Mouse (Mus musculus) heart, postnatal 14 days (tissue): Measurements from ENCODE around the gene Tenm2. TPM values are rescaled to one million over a fixed set of nuclear protein-coding genes. Genes with fewer than 3 reads are reported as not detected.

Experiments
- DNase-seq, 2 experiments: peaks; one replicate each; pipeline ENCODE4 v3.0.0; 2021 to 2022
- intact Hi-C: fragments of 180-260 bp; cut with DNase I; formaldehyde crosslinking; loops from one replicate; pipeline ENCODE4 v1.15.1; 2025
- long read RNA-seq, 2 experiments: library from polyadenylated mRNA; stranded (forward); transcript quantifications; one replicate each; pipeline ENCODE4 v2.0.0; 2021
- total RNA-seq, 2 experiments: library from RNA; stranded (reverse); gene quantifications; 2 replicates each; pipeline ENCODE4 v1.2.3; 2021

Gene Tenm2
- total RNA-seq = under 1 TPM; 0.02 to 0.19 TPM
- long read RNA-seq, experiment 1 = 0 reads
- long read RNA-seq, experiment 2 = 0 reads

DNA sequence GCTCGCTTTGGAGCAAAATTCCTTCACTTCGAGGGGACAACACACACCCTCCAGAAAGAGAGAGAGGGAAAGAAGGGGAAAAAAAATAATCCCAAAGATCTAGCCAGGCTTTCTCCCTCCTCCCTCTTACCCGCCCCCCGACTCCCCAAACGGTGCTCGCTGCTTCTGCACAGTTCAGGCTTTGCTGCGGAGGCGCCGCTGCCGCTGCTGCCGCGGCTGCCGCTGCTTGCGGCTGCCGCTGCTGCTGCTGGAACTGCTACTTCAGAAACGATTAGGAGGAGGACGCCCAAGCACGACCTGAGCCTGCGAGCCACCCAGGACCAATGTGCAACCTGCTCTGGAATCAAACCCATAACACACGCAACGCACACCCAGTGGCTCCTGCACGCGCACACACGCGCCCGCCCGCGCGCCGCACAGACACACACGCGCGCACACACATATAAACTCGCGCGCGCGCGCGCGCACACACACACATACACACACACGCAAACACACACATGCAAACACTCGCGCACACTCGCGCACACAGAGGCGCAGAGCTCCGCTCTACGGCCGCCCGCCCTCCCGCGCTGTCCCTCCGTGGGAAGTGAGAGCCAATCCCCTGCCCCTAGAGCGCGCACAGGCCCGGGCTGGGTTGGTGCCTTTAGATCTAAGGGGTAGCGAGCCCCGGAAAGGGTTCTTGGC lies at the start of gene Tenm2:
Tenm2 (minus strand) TSS at position 51 of the 687 bp plus-strand sequence.
- DNase-seq = peak; percentile 8
- intact Hi-C loops = no loop called here

DNA sequence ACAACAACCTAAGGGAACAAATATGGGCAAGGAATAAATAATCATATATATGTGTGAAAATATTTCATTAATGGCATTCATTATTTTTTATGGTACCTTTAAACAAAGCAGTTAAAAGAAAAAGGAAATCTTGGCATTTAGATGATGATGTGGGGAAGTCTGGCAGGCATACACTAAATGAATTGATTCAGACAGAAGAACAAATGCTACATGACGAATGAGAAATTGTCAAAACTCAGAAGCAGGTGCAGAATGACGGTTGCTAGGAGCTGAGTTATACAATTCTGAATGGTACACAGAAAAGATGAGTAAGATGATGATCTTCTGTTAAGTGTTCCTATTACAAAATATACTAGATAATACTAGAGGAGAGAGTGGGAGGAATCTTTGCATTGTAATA lies 49.4 kb upstream of the Tenm2 start:
- DNase-seq = no peak
- intact Hi-C loops = no loop called here

DNA sequence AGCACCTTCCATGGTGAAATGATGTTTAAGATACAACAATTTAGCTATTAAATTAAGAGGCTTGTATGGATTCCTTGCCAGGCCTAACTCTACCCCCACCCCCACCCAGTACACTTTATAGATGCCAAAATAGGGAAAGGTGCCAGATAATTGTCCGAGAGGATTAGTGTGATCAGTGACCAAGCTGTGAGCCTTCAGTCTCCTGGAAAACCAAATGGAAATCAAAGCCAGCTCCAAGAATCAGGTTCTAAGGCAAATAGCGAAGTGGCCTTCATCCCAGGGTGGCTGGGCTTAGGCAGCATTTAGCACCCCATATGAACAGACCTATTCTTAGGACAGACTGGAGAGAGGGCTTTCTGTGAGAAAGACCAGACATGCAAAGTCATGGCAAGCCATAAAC lies 13.0 kb upstream of the Tenm2 start:
- no peak for DNase-seq
- intact Hi-C loops = no loop called here

GRCm38 (mm10) chr11:37237096-37237725 lies 1.4 kb upstream of the Tenm2 start:
- intact Hi-C loops = no loop called here

DNA sequence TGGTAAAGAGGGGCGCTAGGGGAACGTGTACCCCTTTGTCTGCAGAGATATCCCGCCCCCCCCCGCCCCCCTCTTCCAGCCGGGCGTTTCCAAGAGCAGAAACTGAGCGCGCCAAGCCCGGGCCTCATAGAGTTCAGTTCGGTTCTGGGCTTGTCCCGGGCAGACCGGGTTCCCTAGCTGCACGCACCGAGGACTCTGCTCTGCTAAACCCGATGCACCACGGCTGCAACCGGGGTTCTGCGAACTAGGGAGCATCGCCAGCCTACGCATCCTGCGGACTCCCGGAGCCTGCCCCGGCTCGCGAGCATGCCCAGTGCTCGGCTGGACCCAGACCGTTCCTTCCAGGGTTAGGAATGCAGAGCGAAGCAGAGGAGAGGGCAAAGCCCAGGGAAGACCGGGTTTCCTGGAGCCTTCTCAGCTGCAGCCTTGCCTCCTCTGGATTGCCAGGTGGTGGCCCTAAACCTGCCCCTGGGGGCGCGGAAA lies 878 bp upstream of the Tenm2 start:
- peak; percentile 4 to 5 for DNase-seq
- intact Hi-C loops = no loop called here

More at GRCm38 (mm10) chr11:37237096-37237725, 1.4 kb upstream of the Tenm2 start:
- DNase-seq = no peak

GRCm38 (mm10) chr11:37235021-37235795 lies 556 bp downstream of the Tenm2 start:
- DNase-seq = no peak
- intact Hi-C loops = no loop called here

GRCm38 (mm10) chr11:37227404-37227803 lies 8.4 kb downstream of the Tenm2 start:
- DNase-seq = no peak
- intact Hi-C loops = no loop called here

DNA sequence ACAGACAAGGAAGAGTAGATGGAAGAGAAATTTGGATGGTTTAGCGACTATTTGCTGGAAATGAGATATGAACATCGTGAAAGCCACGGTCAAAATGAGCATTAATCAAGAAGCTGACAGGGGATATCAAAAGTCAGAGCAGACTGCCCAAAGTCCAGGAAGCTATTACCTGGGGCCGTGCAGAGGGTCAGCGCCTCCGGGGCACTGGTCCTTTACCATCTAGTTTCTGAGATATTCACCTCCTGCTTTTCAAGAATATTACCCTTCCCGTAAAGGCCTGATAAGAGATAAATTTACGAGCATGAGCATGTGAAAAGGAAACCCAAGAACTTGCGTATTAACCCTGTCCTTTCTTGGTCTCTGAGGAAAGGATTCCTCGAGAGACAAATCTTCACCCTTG lies 8.8 kb downstream of the Tenm2 start:
- intact Hi-C loops = no loop called here
- DNase-seq = no peak

- intact Hi-C loops = no loop called here
- no peak for DNase-seq
These were observed 13.0 kb downstream of the Tenm2 start for GRCm38 (mm10) chr11:37222737-37223136.

- DNase-seq = no peak
- intact Hi-C loops = no loop called here
These were observed 13.7 kb downstream of the Tenm2 start for GRCm38 (mm10) chr11:37222056-37222455.

GRCm38 (mm10) chr11:37220921-37221320 lies 14.8 kb downstream of the Tenm2 start:
- no peak for DNase-seq
- intact Hi-C loops = no loop called here

DNA sequence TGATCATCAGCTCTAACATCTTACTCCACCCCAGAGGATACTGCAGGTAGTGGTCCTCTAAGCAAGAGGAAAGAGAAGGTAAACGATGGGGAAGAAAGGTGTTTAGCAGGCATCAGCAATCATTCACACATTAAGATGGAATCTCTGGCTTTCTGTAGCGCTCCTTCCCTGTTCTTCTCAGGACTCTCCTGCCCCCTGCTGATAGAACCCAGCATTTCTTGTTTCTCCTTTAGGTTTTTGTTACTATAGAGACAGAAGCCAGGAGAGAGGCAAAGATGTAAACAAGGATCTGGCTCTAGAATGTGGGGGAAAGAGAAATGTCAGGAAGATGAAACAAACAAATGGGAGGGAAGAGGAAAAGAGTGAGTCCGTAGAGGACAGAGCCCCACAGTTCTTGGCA lies 49.6 kb downstream of the Tenm2 start:
- intact Hi-C loops = loop anchor here (5.0 kb wide), 1 partner anchor 1139 kb away; no protein-coding TSS in a partner anchor

DNA sequence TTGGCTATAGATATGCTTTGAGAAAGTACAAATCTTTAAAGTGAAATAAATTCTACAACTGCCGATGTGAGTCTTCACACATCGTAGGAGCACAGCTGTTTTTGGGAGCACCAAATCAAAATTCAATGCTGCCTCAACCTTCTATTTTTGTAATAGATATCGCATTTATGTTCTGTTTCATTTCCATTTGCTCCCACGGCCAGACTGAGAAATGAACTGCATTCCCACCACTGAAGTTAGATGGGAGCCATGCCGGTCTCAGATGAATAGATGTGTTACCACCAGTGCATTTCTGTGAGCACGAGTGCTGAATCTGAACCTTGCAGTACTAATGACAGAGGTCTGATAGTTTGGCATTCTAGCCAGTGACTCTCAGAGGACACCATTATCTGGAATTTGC lies 58.3 kb downstream of the Tenm2 start:
- no peak for DNase-seq
- intact Hi-C loops = no loop called here

More for the DNA sequence above, 49.6 kb downstream of the Tenm2 start:
- peak; percentile 42 to 69 for DNase-seq

GRCm38 (mm10) chr11:37153933-37154880 lies 81.6 kb downstream of the Tenm2 start:
- DNase-seq = no peak
- intact Hi-C loops = no loop called here

DNA sequence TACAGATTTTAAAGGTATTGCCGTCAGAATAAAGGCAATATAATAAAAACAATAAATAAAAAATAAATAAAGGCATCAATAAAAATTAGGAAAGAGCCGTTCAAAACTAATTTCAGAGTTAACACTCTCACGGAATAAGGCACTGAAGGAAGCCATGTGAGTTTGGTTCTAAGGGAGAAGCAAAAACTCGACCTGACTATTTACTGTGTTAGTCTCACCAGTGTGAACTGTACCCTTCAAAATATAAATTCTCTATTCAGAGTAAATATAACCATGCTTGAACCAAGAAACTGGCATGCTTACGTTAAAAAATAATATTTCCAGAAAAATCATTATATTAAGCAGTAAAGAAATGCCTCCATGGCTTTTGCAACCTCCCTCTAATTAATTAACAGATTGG lies 82.4 kb downstream of the Tenm2 start:
- DNase-seq = no peak
- intact Hi-C loops = no loop called here

GRCm38 (mm10) chr11:37150011-37150410 lies 85.8 kb downstream of the Tenm2 start:
- no peak for DNase-seq
- intact Hi-C loops = no loop called here

- peak in 1 of 2 experiments; percentile 24 for DNase-seq
- intact Hi-C loops = no loop called here
These were observed 91.8 kb downstream of the Tenm2 start for GRCm38 (mm10) chr11:37143996-37144395.

GRCm38 (mm10) chr11:37143478-37143877 lies 92.3 kb downstream of the Tenm2 start:
- intact Hi-C loops = no loop called here
- no peak for DNase-seq

GRCm38 (mm10) chr11:37128893-37129292 lies 106.9 kb downstream of the Tenm2 start:
- intact Hi-C loops = no loop called here
- DNase-seq = no peak

DNA sequence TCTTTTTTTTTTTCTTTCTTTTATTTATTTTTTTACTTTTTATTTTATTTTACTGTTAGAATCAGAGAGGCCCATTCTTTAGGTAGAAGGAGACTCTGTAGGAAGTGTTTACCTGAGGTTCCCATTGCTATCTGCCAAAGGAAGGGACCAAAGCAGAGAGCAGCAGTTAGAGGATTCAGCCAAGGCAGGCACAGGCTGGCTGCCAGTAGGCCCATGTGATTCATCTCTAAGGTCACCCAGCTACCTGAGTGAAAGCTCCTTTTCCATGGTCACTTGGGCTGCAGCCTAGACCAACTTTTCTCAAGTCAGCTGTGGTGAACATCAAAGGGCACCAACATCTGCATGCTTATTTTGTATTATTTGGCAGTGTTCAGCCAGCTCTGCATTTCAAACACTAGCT lies 117.7 kb downstream of the Tenm2 start:
- DNase-seq = peak; percentile 7 to 14
- intact Hi-C loops = no loop called here
